Mouse (Mus musculus) thymus, adult 2 months (tissue): ENCODE results near the gene Egln1. TPM values are rescaled to one million over a fixed set of nuclear protein-coding genes. Genes with fewer than 3 reads are reported as not detected.
A peak's percentile ranks its signal among the peaks of the same experiment; 100 is the strongest.

ENCODE experiments used
- DNase-seq: peaks from one replicate; pipeline ENCODE4 v3.0.0; 2021
- H3K27ac ChIP-seq: fragments of 200-500 bp; 2 replicates; pipeline ENCODE4 v1.5.1; 2012; ENCODE audit warnings: low read length, control low read depth; ENCODE audit not compliant: control insufficient read depth, insufficient read depth
- H3K27me3 ChIP-seq: fragments of 200-500 bp; 2 replicates; pipeline ENCODE4 v1.6.1; 2012; ENCODE audit warnings: mild to moderate bottlenecking, low read length, moderate library complexity, mixed read lengths; ENCODE audit not compliant: control insufficient read depth, insufficient read depth
- H3K36me3 ChIP-seq: fragments of 200-500 bp; 2 replicates; pipeline ENCODE4 v1.6.1; 2012; ENCODE audit warnings: mild to moderate bottlenecking, low read length, moderate library complexity; ENCODE audit not compliant: control insufficient read depth, insufficient read depth
- H3K4me1 ChIP-seq: fragments of 200-500 bp; replicated peaks from 2 replicates; pipeline ENCODE4 v1.6.1; 2012; ENCODE audit warnings: low read length; ENCODE audit not compliant: control insufficient read depth, insufficient read depth
- H3K4me3 ChIP-seq: fragments of 200-500 bp; 2 replicates; pipeline ENCODE4 v1.5.1; 2012; ENCODE audit warnings: mild to moderate bottlenecking, low read length, control low read depth, moderate library complexity; ENCODE audit not compliant: control insufficient read depth, insufficient read depth
- CTCF ChIP-seq: fragments of 200-500 bp; IDR thresholded peaks from 2 replicates; pipeline ENCODE4 v1.5.1; 2012; ENCODE audit warnings: mild to moderate bottlenecking, control low read depth, low read length, moderate library complexity, borderline replicate concordance; ENCODE audit not compliant: control insufficient read depth, poor library complexity, insufficient read depth; ENCODE audit errors: extremely low read depth
- POLR2A ChIP-seq: fragments of 200-500 bp; IDR thresholded peaks from 2 replicates; pipeline ENCODE4 v1.6.1; 2012; ENCODE audit warnings: mild to moderate bottlenecking, low read length, control low read depth, moderate library complexity; ENCODE audit not compliant: control insufficient read depth, poor library complexity, insufficient read depth; ENCODE audit errors: extremely low read depth
- WGBS: fragments of 180-500 bp; shearing (Covaris S2); methylation state at CpG from one replicate; pipeline ENCODE4 v1.1.7; 2018; 5-methylcytosine and 5-hydroxymethylcytosine counted together
- polyA plus RNA-seq: library from polyadenylated mRNA; depleted of rRNA; stranded (reverse); fragments of >200 nt; gene quantifications from 2 replicates; pipeline ENCODE4 v1.2.3, GENCODE M21; 2012; rRNA removed

Gene Egln1
- polyA plus RNA-seq, 1 experiment: 40.5 TPM

- TF ChIP-seq CTCF (no peak), POLR2A (peak; percentile 87)
- Histone ChIP-seq H3K27ac (peak within 1 kb of the TSS; percentile 14; the same call in 1 of the 2 replicates), H3K27me3 (no peaks in the 10 kb centered on the region), H3K36me3 (no peaks in the 10 kb centered on the region), H3K4me1 (peaks cover 8% of the 10 kb centered on the region), H3K4me3 (peak within 1 kb of the TSS; percentile 96)
- DNase-seq: peak; percentile 95
- under 1% methylated on average over 55 of the region's 55 CpGs for WGBS
Measured at GRCm38 (mm10) chr8:124862321-124863162, 86.6 kb downstream of the Egln1 start, which contains the start of the genes Gnpat and 2810004N23Rik. TSS of gene Gnpat (plus strand) at chr8:124863033. TSS of gene 2810004N23Rik (minus strand) at chr8:124863120.

- TF ChIP-seq POLR2A (no peak), CTCF (no peak)
- no peaks in the 10 kb centered on the region for H3K36me3 ChIP-seq
- no peak for DNase-seq
- no peak overlapping the region for H3K27ac ChIP-seq
- H3K4me1 ChIP-seq: peaks cover 5% of the 10 kb centered on the region
- no peaks in the 10 kb centered on the region for H3K27me3 ChIP-seq
- no peak overlapping the region for H3K4me3 ChIP-seq
- 97% methylated on average over 3 of the region's 3 CpGs for WGBS
Measured at GRCm38 (mm10) chr8:124860188-124860587, 88.9 kb downstream of the Egln1 start.

GRCm38 (mm10) chr8:124859466-124859865, 89.7 kb downstream of the Egln1 start:
- Histone ChIP-seq H3K4me1 (peaks cover 3% of the 10 kb centered on the region), H3K36me3 (no peaks in the 10 kb centered on the region)
- DNase-seq: peak; percentile 60

More at GRCm38 (mm10) chr8:124859466-124859865, 89.7 kb downstream of the Egln1 start:
- TF ChIP-seq POLR2A (no peak), CTCF (no peak)
- Histone ChIP-seq H3K27ac (no peak overlapping the region), H3K27me3 (no peaks in the 10 kb centered on the region), H3K4me3 (no peak overlapping the region)

Other genes starting within 250 kb of the Egln1 start
- gene Ttc13, start 227.3 kb downstream of the Egln1 start, polyA plus RNA-seq: 49.8 and 53.2 TPM in 2 replicates
- gene Arv1, start 227.2 kb downstream of the Egln1 start, polyA plus RNA-seq: 53.5 and 56.7 TPM in 2 replicates
- gene Fam89a, start 197.5 kb downstream of the Egln1 start, polyA plus RNA-seq: 14.2 and 15.5 TPM in 2 replicates
- 0.26 TPM in 2 replicates for gene Trim67, start 156.2 kb downstream of the Egln1 start, polyA plus RNA-seq
- 72.3 and 76.7 TPM in 2 replicates for gene Gnpat, start 86.3 kb downstream of the Egln1 start, polyA plus RNA-seq
- gene 2810004N23Rik, start 86.2 kb downstream of the Egln1 start, polyA plus RNA-seq: 15.1 and 18.7 TPM in 2 replicates
- 12.0 and 15.2 TPM in 2 replicates for gene Exoc8, start 51.6 kb downstream of the Egln1 start, polyA plus RNA-seq
- 26.8 and 27.6 TPM in 2 replicates for gene Sprtn, start 51.4 kb downstream of the Egln1 start, polyA plus RNA-seq
- 54.9 and 60.1 TPM in 2 replicates for gene Tsnax, start 63.7 kb upstream of the Egln1 start, polyA plus RNA-seq
- gene Disc1, start 104.9 kb upstream of the Egln1 start, polyA plus RNA-seq: 0.64 and 0.74 TPM in 2 replicates